Mouse (Mus musculus) forebrain, postnatal 0 days (tissue): ENCODE measurements at regions not wholly inside any gene's neighbourhood (a gene's known extent, or its start where the extent isn't known, plus 50 kb on each side); places are given as distances from the start of the nearest gene placed in this dataset.

Source experiments
- ATAC-seq: fragments of 200-750 bp; cut with Nextera tagmentation; 2 replicates; pipeline ENCODE4 v1.8.0; 2017; ENCODE audit warnings: mild to moderate bottlenecking, moderate library complexity
- DNase-seq: peaks from one replicate; pipeline ENCODE4 v3.0.0-alpha.2; 2015
- H3K27ac ChIP-seq: fragments of 300-500 bp; sonication (generic); 2 replicates; pipeline ENCODE4 v1.5.1; 2014; ENCODE audit warnings: low read depth, mild to moderate bottlenecking, antibody characterized with exemption, low read length, moderate library complexity, mixed read lengths
- H3K27me3 ChIP-seq: fragments of 300-500 bp; sonication (generic); 2 replicates; pipeline ENCODE4 v1.6.1; 2014; ENCODE audit warnings: mild to moderate bottlenecking, low read length, mixed read lengths; ENCODE audit not compliant: insufficient read depth
- H3K36me3 ChIP-seq: fragments of 300-500 bp; sonication (generic); 2 replicates; pipeline ENCODE4 v1.6.1; 2014; ENCODE audit warnings: mild to moderate bottlenecking, moderate library complexity; ENCODE audit not compliant: insufficient read depth
- H3K4me1 ChIP-seq: fragments of 300-500 bp; sonication (generic); 2 replicates; pipeline ENCODE4 v1.6.1; 2014; ENCODE audit warnings: antibody characterized with exemption; ENCODE audit not compliant: insufficient read depth
- H3K4me2 ChIP-seq: fragments of 300-500 bp; sonication (generic); 2 replicates; pipeline ENCODE4 v1.6.1; 2014; ENCODE audit warnings: low read depth, mild to moderate bottlenecking, moderate library complexity
- H3K4me3 ChIP-seq: fragments of 300-500 bp; sonication (generic); 2 replicates; pipeline ENCODE4 v1.5.1; 2014; ENCODE audit warnings: low read depth, low read length, mixed read lengths
- H3K9ac ChIP-seq: fragments of 300-500 bp; sonication (generic); 2 replicates; pipeline ENCODE4 v1.6.1; 2014; ENCODE audit warnings: mild to moderate bottlenecking
- H3K9me3 ChIP-seq: fragments of 300-500 bp; sonication (generic); 2 replicates; pipeline ENCODE4 v1.6.1; 2016; ENCODE audit warnings: low read length
- CTCF ChIP-seq: sonication (generic); IDR thresholded peaks from 2 replicates; pipeline ENCODE4 v1.5.1; 2016; ENCODE audit warnings: antibody characterized with exemption, control low read depth, low read depth
- WGBS: fragments of 180-500 bp; shearing (Covaris S2); extraction: QIAGEN DNeasy Blood & Tissue Kit; methylation state at CpG from one replicate; pipeline ENCODE4 v1.1.7; 2014; 5-methylcytosine and 5-hydroxymethylcytosine counted together

GRCm38 (mm10) chr16:29733847-29734246, 154.7 kb downstream of the Opa1 start:
- H3K27me3 ChIP-seq, result no peaks in the 10 kb centered on the region
- no peak overlapping the region for H3K4me2 ChIP-seq
- no peaks in the 10 kb centered on the region for H3K4me1 ChIP-seq
- no peak overlapping the region for H3K4me3 ChIP-seq
- TF ChIP-seq CTCF, result no peak
- no peak for ATAC-seq
- no peaks in the 10 kb centered on the region for H3K9me3 ChIP-seq
- no peaks in the 10 kb centered on the region for H3K36me3 ChIP-seq
- DNase-seq, result no peak
- no peak overlapping the region for H3K9ac ChIP-seq
- 80% methylated on average over 10 of the region's 10 CpGs for WGBS
- no peak overlapping the region for H3K27ac ChIP-seq

GRCm38 (mm10) chr16:29734324-29734723, 155.2 kb downstream of the Opa1 start:
- no peak overlapping the region for H3K27ac ChIP-seq
- no peaks in the 10 kb centered on the region for H3K9me3 ChIP-seq
- no peak overlapping the region for H3K4me2 ChIP-seq
- peak; percentile 78 for TF ChIP-seq CTCF
- ATAC-seq, result peak; percentile 83
- no peaks in the 10 kb centered on the region for H3K36me3 ChIP-seq
- no peak overlapping the region for H3K4me3 ChIP-seq
- H3K27me3 ChIP-seq, result no peaks in the 10 kb centered on the region
- 0 out of 2 replicates have a peak overlapping the region, but pooled peaks have one; percentile 18 for H3K9ac ChIP-seq
- 0% methylated on average over 1 of the region's 1 CpGs for WGBS
- DNase-seq, result peak; percentile 81
- H3K4me1 ChIP-seq, result no peaks in the 10 kb centered on the region

- 5% methylated on average over 12 of the region's 12 CpGs for WGBS
- Histone ChIP-seq H3K27me3 (no peaks in the 10 kb centered on the region), H3K4me2 (no peak overlapping the region), H3K4me3 (no peak overlapping the region), H3K9ac (0 out of 2 replicates have a peak overlapping the region, but pooled peaks have one; percentile 18), H3K9me3 (no peaks in the 10 kb centered on the region), H3K27ac (no peak overlapping the region), H3K36me3 (no peaks in the 10 kb centered on the region), H3K4me1 (no peaks in the 10 kb centered on the region)
- no peak for TF ChIP-seq CTCF
- peak; percentile 62 for ATAC-seq
- DNase-seq, result peak; percentile 57
Measured at GRCm38 (mm10) chr16:29734738-29735250, 155.7 kb downstream of the Opa1 start.

DNA sequence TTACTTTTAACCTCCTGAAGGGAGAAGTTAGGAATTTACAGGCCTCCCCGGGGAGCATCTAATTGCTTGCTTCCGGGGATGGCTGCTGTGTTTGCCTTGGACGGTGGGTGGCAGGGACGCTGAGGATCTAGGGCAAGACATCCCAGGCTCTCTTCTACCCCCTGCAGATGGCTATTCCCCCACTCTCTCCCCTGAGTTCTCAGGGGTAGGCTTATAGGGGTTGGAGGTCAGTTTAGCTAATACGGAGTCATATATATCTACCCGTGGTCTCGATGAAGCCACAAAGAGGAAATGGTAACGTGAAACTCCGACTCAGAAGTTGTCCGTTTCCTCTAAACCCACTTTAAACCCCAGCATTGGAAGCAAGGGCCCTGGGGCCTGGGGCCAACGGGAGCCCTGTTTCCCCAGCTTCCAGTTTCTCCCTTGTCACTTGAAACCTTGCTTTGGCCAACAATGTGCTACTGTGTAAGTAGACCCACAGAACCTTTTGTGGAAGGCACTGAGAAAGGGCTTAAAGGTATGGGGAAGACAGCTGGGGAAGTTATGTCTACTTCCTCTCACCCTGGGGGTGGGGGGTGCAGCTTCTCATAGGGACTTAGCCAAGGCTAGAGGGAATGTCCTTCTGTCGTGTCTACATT, 156.4 kb downstream of the Opa1 start:
- 33% methylated on average over 12 of the region's 12 CpGs for whole genome bisulfite sequencing
- H3K9me3 ChIP-seq, result no peaks in the 10 kb centered on the region
- H3K27ac ChIP-seq, result no peak overlapping the region
- ATAC-seq, result no peak
- no peak for TF ChIP-seq CTCF
- no peaks in the 10 kb centered on the region for H3K36me3 ChIP-seq
- no peaks in the 10 kb centered on the region for H3K4me1 ChIP-seq
- no peak overlapping the region for H3K9ac ChIP-seq
- H3K4me2 ChIP-seq, result no peak overlapping the region
- H3K27me3 ChIP-seq, result no peaks in the 10 kb centered on the region
- no peak overlapping the region for H3K4me3 ChIP-seq
- DNase-seq, result no peak

- H3K9ac ChIP-seq, result no peak overlapping the region
- DNase-seq, result no peak
- no peak overlapping the region for H3K4me3 ChIP-seq
- TF ChIP-seq CTCF, result no peak
- 90% methylated on average over 9 of the region's 9 CpGs for WGBS
- no peaks in the 10 kb centered on the region for H3K4me1 ChIP-seq
- no peaks in the 10 kb centered on the region for H3K9me3 ChIP-seq
- no peak overlapping the region for H3K4me2 ChIP-seq
- H3K36me3 ChIP-seq, result no peaks in the 10 kb centered on the region
- ATAC-seq, result no peak
- H3K27me3 ChIP-seq, result no peaks in the 10 kb centered on the region
- no peak overlapping the region for H3K27ac ChIP-seq
Measured at GRCm38 (mm10) chr16:29736211-29736610, 157.1 kb downstream of the Opa1 start.

GRCm38 (mm10) chr16:29738075-29738474, 158.9 kb downstream of the Opa1 start:
- Histone ChIP-seq H3K9me3 (no peaks in the 10 kb centered on the region), H3K4me2 (no peak overlapping the region), H3K4me1 (no peaks in the 10 kb centered on the region), H3K4me3 (no peak overlapping the region), H3K36me3 (no peaks in the 10 kb centered on the region), H3K9ac (no peak overlapping the region), H3K27me3 (no peaks in the 10 kb centered on the region), H3K27ac (no peak overlapping the region)
- TF ChIP-seq CTCF, result no peak
- ATAC-seq (no peak), DNase-seq (no peak)
- 95% methylated on average over 9 of the region's 9 CpGs for WGBS

- Histone ChIP-seq H3K4me1 (no peaks in the 10 kb centered on the region), H3K27ac (no peak overlapping the region), H3K27me3 (no peaks in the 10 kb centered on the region), H3K9ac (no peak overlapping the region), H3K36me3 (no peaks in the 10 kb centered on the region), H3K9me3 (no peaks in the 10 kb centered on the region), H3K4me2 (no peak overlapping the region), H3K4me3 (no peak overlapping the region)
- no peak for DNase-seq
- WGBS, result 74% methylated on average over 14 of the region's 14 CpGs
- no peak for ATAC-seq
- TF ChIP-seq CTCF, result no peak
Measured at GRCm38 (mm10) chr16:29742497-29743230, 163.5 kb downstream of the Opa1 start.
